Mouse (Mus musculus) adrenal gland, postnatal 0 days (tissue): Measurements from ENCODE around the gene Gm11027. TPM values are rescaled to one million over a fixed set of nuclear protein-coding genes. Genes with fewer than 3 reads are reported as not detected.

ENCODE experiments used
- microRNA-seq: library from miRNA; unstranded; fragments of <30 nt; microRNA quantifications from one replicate; pipeline ENCODE4, GENCODE M21; 2016; ENCODE audit warnings: borderline replicate concordance; ENCODE audit not compliant: insufficient number of aligned reads
- polyA plus RNA-seq: library from polyadenylated mRNA; unstranded; fragments of >200 nt; fragmentation: Nextera tagmentation; extraction: Ambion mirVana; gene quantifications from 2 replicates; pipeline ENCODE4 v1.2.1, GENCODE M21; 2015

Gene Gm11027
- polyA plus RNA-seq = not detected in 2 replicates

GRCm38 (mm10) chr12:116275086-116275485 is at the start of gene Gm11027:
Gm11027 (plus strand) TSS chr12:116275386.

GRCm38 (mm10) chr12:116262555-116263341 is 12.4 kb upstream of the Gm11027 start, which contains the start of gene Wdr60:
Wdr60 (minus strand) TSS chr12:116263022.

GRCm38 (mm10) chr12:116280653-116281364 is 5.6 kb downstream of the Gm11027 start, which contains the start of gene Esyt2:
Esyt2 (plus strand) TSS chr12:116281196.

Small RNA genes lying within 50 kb of the gene (microRNA-seq; reads per million reads assigned to microRNA genes)
- not detected for gene Gm23190

Other genes starting within 250 kb of the Gm11027 start
- gene Zfp386, start 227.7 kb upstream of the Gm11027 start, polyA plus RNA-seq = 38.7 and 46.7 TPM in 2 replicates
- 1.1 and 1.3 TPM in 2 replicates for gene Vipr2, start 197.7 kb upstream of the Gm11027 start, polyA plus RNA-seq
- gene Wdr60, start 12.4 kb upstream of the Gm11027 start, polyA plus RNA-seq = 10.2 and 14.2 TPM in 2 replicates
- gene Esyt2, start 5.8 kb downstream of the Gm11027 start, polyA plus RNA-seq = 11.5 and 12.2 TPM in 2 replicates
- 10.8 TPM in 2 replicates for gene Ncapg2, start 130.0 kb downstream of the Gm11027 start, polyA plus RNA-seq
- gene Ptprn2, start 210.3 kb downstream of the Gm11027 start, polyA plus RNA-seq = 2.2 and 3.5 TPM in 2 replicates